Comparison of ENCODE assay signal across 22 mouse cellular contexts in the genomic region with DNA sequence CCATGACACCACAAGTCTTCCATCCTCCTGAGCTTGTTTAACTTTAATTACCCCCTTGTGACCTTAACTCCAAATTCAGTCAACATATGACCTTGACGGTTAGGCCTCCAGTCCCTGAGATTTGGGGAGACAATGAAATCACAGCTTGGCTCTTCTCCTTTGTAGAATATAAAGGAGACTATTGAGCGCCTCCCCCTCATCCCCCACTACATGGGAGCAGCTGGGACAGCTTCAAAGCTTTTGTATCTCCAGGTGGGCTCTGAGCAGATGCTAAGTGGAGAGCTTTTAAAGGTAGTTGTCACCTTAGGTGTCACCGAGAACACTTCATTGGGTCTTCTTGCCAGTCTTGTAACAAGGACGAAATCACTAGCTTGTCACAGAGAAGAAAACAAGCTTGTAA.
DNase-seq lines count a peak whose midpoint lies in the region; ATAC-seq and TF ChIP-seq lines count a peak whose summit lies in the region.
"Had no signal": no experiment of that assay in that cellular context is flagged by ENCODE, and none has a peak within 500 bp of the region (broad histone marks: within the 10 kb centered on the region; RNA-seq: fewer than 3 reads in every experiment).

No protein-coding gene starts in this region.

- ATAC-seq in forebrain, postnatal 0 days: no peak
- ATAC-seq in midbrain, postnatal 0 days (ENCODE audit: low FRiP score): no peak
- no peak for ATAC-seq in granulocyte monocyte progenitor cell, adult 5-6 weeks (replicated peaks; ENCODE audit: poor library complexity, severe bottlenecking)
- ATAC-seq: inflammation-experienced regulatory T-cells, adult 6 months had no signal

- WGBS in forebrain, postnatal 0 days: 54% methylated on average over 4 of the region's 4 CpGs
- WGBS in midbrain, postnatal 0 days: 43% methylated on average over 4 of the region's 4 CpGs

- H3K36me3 ChIP-seq in forebrain, postnatal 0 days (ENCODE audit: insufficient read depth): no peaks in the 10 kb centered on the region
- no peaks in the 10 kb centered on the region for H3K36me3 ChIP-seq in midbrain, postnatal 0 days (ENCODE audit: insufficient read depth, low read length)
- H3K36me3 ChIP-seq: embryonic facial prominence, embryonic 15.5 days; heart, embryonic 12.5 days had no signal

- TF ChIP-seq CTCF in layer of hippocampus, adult 2 months (conservative IDR thresholded peaks at IDR 0.05): no peak
- TF ChIP-seq CTCF in forebrain, postnatal 0 days (IDR thresholded peaks at IDR 0.05; ENCODE audit: low read depth): no peak
- TF ChIP-seq CTCF in midbrain, postnatal 0 days (IDR thresholded peaks at IDR 0.05): no peak

- H3K27ac ChIP-seq in layer of hippocampus, adult 2 months: peak overlapping the region; percentile 81
- peak overlapping the region; percentile 60 for H3K27ac ChIP-seq in forebrain, postnatal 0 days (ENCODE audit: low read depth, low read length)
- H3K27ac ChIP-seq in midbrain, postnatal 0 days (ENCODE audit: low read depth, low read length): peak overlapping the region; percentile 83
- H3K27ac ChIP-seq: embryonic facial prominence, embryonic 15.5 days had no signal

- 0 out of 2 replicates have a peak, but pooled peaks cover 4% of the 10 kb centered on the region for H3K4me1 ChIP-seq in forebrain, postnatal 0 days (ENCODE audit: insufficient read depth)
- peaks cover 25% of the 10 kb centered on the region for H3K4me1 ChIP-seq in midbrain, postnatal 0 days (ENCODE audit: insufficient read depth, low read length)
- H3K4me1 ChIP-seq: embryonic facial prominence, embryonic 15.5 days; heart, embryonic 12.5 days had no signal

- DNase-seq in layer of hippocampus, adult 2 months (ENCODE audit: low spot score in 2 of 2): no peak
- no peak for DNase-seq in layer of hippocampus, postnatal 36 days
- DNase-seq in ZHBTc4 (ENCODE audit: low read depth, low spot score): peak; percentile 65
- no peak for DNase-seq in forebrain, postnatal 0 days
- no peak for DNase-seq in midbrain, postnatal 0 days (ENCODE audit: low spot score)
- DNase-seq in testis, postnatal 10 days (ENCODE audit: low spot score): no peak
- DNase-seq: adrenal gland, postnatal 14 days; cerebellum, adult 18-20 months; cerebellum, postnatal 25 days; heart, postnatal 14 days; kidney, adult 2 months; kidney, postnatal 10 days; left cerebral cortex, postnatal 4 days; liver; lung, postnatal 10 days; spleen, adult 18-20 months; thymus, adult 18-20 months; thymus, postnatal 4 days had no signal

- H3K9me3 ChIP-seq in forebrain, postnatal 0 days (ENCODE audit: low read length): no peaks in the 10 kb centered on the region
- no peaks in the 10 kb centered on the region for H3K9me3 ChIP-seq in midbrain, postnatal 0 days (ENCODE audit: low read length)
- H3K9me3 ChIP-seq: embryonic facial prominence, embryonic 15.5 days; heart, embryonic 12.5 days had no signal

- H3K4me3 ChIP-seq in layer of hippocampus, adult 2 months: no peak overlapping the region
- no peak overlapping the region for H3K4me3 ChIP-seq in forebrain, postnatal 0 days (ENCODE audit: low read depth, low read length)
- no peak overlapping the region for H3K4me3 ChIP-seq in midbrain, postnatal 0 days (ENCODE audit: low read depth, low read length)
- H3K4me3 ChIP-seq: embryonic facial prominence, embryonic 15.5 days; heart, embryonic 12.5 days had no signal

- no peak overlapping the region for H3K9ac ChIP-seq in forebrain, postnatal 0 days
- H3K9ac ChIP-seq in midbrain, postnatal 0 days (replicated peaks; ENCODE audit: low read length, poor library complexity, severe bottlenecking): no peak overlapping the region
- H3K9ac ChIP-seq: embryonic facial prominence, embryonic 15.5 days; heart, embryonic 12.5 days had no signal

- no peaks in the 10 kb centered on the region for H3K27me3 ChIP-seq in forebrain, postnatal 0 days (ENCODE audit: insufficient read depth, low read length)
- H3K27me3 ChIP-seq in midbrain, postnatal 0 days (ENCODE audit: insufficient read depth, low read length): no peaks in the 10 kb centered on the region
- H3K27me3 ChIP-seq: embryonic facial prominence, embryonic 15.5 days; heart, embryonic 12.5 days had no signal

- H3K4me2 ChIP-seq in forebrain, postnatal 0 days (ENCODE audit: low read depth): no peak overlapping the region
- H3K4me2 ChIP-seq in midbrain, postnatal 0 days (ENCODE audit: low read depth, low read length, poor library complexity, severe bottlenecking): no peak overlapping the region
- H3K4me2 ChIP-seq: embryonic facial prominence, embryonic 15.5 days; heart, embryonic 12.5 days had no signal
